Mouse (Mus musculus) telencephalon, adult 2 months (tissue): ENCODE measurements at regions not wholly inside any gene's neighbourhood (a gene's known extent, or its start where the extent isn't known, plus 50 kb on each side); places are given as distances from the start of the nearest gene placed in this dataset.
A peak's percentile ranks its signal among the peaks of the same experiment; 100 is the strongest.

Experiments
- DNase-seq: peaks from one replicate; pipeline ENCODE4 v3.0.0-alpha.2; 2011; ENCODE audit warnings: low read depth, low spot score

GRCm38 (mm10) chr4:152637088-152637487, 159.4 kb upstream of the Kcnab2 start:
- DNase-seq = no peak

GRCm38 (mm10) chr4:152633896-152634295, 156.2 kb upstream of the Kcnab2 start:
- DNase-seq = no peak

- peak; percentile 68 for DNase-seq
These were observed 150.4 kb upstream of the Kcnab2 start for GRCm38 (mm10) chr4:152628111-152628510.

- peak; percentile 82 for DNase-seq
These were observed 147.6 kb upstream of the Kcnab2 start for GRCm38 (mm10) chr4:152625032-152626003.

GRCm38 (mm10) chr4:152622022-152622777, 144.5 kb upstream of the Kcnab2 start:
- DNase-seq = peak; percentile 77

- no peak for DNase-seq
These were observed 140.0 kb upstream of the Kcnab2 start for GRCm38 (mm10) chr4:152617636-152618035.

GRCm38 (mm10) chr4:152615155-152615554, 137.5 kb upstream of the Kcnab2 start:
- DNase-seq = no peak

GRCm38 (mm10) chr4:152614356-152615100, 136.9 kb upstream of the Kcnab2 start:
- peak; percentile 89 for DNase-seq
